Mouse (Mus musculus) C2C12 (cell line): ENCODE measurements at regions not wholly inside any gene's neighbourhood (a gene's known extent, or its start where the extent isn't known, plus 50 kb on each side); places are given as distances from the start of the nearest gene placed in this dataset.

Source experiments
- H3K27me3 ChIP-seq: one replicate; pipeline ENCODE4 v1.6.1; 2011; ENCODE audit not compliant: control insufficient read depth, insufficient read depth, insufficient read length
- H3K36me3 ChIP-seq: one replicate; pipeline ENCODE4 v1.6.1; 2011; ENCODE audit not compliant: control insufficient read depth, insufficient read depth
- H3K4me3 ChIP-seq: one replicate; pipeline ENCODE4 v1.5.1; 2011; ENCODE audit warnings: mild to moderate bottlenecking, control low read depth; ENCODE audit not compliant: poor library complexity, insufficient read depth, severe bottlenecking
- H3K79me2 ChIP-seq: one replicate; pipeline ENCODE4 v1.6.1; 2011; ENCODE audit not compliant: control insufficient read depth, insufficient read depth
- H3K79me3 ChIP-seq: one replicate; pipeline ENCODE4 v1.6.1; 2011; ENCODE audit warnings: low read depth, control low read depth
- H3ac ChIP-seq: one replicate; pipeline ENCODE3; 2011; ENCODE audit warnings: low read depth; ENCODE audit not compliant: control insufficient read depth, insufficient read length
- CEBPB ChIP-seq: IDR thresholded peaks from one replicate; pipeline ENCODE4 v1.6.1; 2011; ENCODE audit warnings: low read depth, mild to moderate bottlenecking, control low read depth, moderate library complexity
- CTCF ChIP-seq: IDR thresholded peaks from one replicate; pipeline ENCODE4 v1.5.1; 2011; ENCODE audit not compliant: control insufficient read depth, insufficient read depth, insufficient read length
- FOSL1 ChIP-seq: IDR thresholded peaks from one replicate; pipeline ENCODE4 v1.8.0; 2011; ENCODE audit warnings: mild to moderate bottlenecking, low read length; ENCODE audit not compliant: poor library complexity, insufficient read depth, severe bottlenecking
- MAX ChIP-seq: IDR thresholded peaks from one replicate; pipeline ENCODE4 v1.6.1; 2011; ENCODE audit warnings: mild to moderate bottlenecking, control low read depth
- MYOD1 ChIP-seq: IDR thresholded peaks from one replicate; pipeline ENCODE4 v1.6.1; 2011; ENCODE audit warnings: low read depth; ENCODE audit not compliant: control insufficient read depth, insufficient read length
- MYOG ChIP-seq: IDR thresholded peaks from one replicate; pipeline ENCODE4 v1.6.1; 2011; ENCODE audit not compliant: control insufficient read depth, insufficient read length; ENCODE audit errors: extremely low read depth
- USF1 ChIP-seq: IDR thresholded peaks from one replicate; pipeline ENCODE4 v1.6.1; 2011; ENCODE audit warnings: low read depth, mild to moderate bottlenecking, control low read depth, moderate library complexity

DNA sequence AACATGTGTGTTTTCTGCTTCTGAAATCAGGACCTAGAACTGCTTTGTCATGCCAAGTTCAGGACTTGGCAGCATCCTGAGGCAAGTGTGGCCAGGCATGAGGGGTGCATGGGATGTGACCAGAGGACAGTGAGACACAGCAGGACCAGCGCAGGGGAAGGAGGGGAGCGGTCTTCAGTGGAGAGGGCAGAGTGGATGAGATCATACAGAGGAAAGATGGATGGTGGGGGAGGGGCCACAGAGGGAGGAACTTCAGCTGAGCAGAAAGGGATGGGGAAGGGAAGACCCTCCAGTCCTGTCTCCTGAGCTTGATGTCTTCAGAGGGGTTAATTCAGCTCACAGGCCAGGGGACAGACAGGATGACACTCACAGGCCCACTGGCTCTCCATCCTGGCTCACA, 81.0 kb downstream of the Cryba4 start:
- no peak overlapping the region for H3K4me3 ChIP-seq
- H3ac ChIP-seq = no peak overlapping the region
- no peaks in the 10 kb centered on the region for H3K79me3 ChIP-seq
- H3K79me2 ChIP-seq = no peaks in the 10 kb centered on the region
- H3K36me3 ChIP-seq = no peaks in the 10 kb centered on the region
- TF ChIP-seq CTCF (no peak), USF1 (no peak), MYOG (no peak), MAX (no peak)
- peaks cover 71% of the 10 kb centered on the region for H3K27me3 ChIP-seq

DNA sequence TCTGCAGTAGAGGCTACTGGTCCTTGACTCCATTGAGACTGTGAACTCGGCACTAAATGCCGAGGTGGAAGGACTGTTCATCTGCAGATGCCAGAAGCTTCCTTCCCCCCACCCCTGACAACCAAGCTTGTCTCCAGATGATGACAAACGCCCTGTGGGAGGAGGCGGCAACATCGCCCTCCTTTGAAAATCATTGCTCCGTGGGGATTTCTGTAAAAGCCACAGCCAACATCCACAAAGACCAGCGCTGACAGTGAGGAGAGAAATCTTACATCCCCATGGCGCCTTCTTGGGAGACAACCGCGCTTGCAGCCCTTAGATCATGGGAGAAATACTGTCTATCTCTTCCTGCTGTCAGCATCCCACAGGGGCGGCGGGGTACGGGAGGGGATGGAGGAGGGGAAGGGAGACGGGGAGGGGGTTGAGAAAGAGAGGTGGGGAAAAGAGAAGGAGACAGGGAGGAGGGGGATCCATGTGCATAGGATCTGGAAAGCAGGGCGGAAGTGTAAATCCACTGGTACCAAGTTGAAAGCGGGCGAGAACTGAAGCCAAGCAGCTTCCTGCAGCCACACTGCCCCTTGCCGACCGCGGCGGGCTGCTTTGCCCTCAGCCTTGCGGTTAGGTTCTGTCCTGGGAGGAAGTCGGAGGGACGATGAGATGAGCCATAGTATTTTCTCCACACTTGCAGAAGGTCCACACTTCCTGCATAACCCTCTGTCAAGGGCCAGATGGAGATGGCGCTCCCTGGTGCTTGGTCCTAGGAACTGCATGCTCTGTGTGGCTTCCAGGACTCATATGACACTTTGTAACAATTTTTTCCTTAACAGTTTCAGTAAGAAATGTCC, 72.9 kb downstream of the Cryba4 start:
- Histone ChIP-seq H3K27me3 (peaks cover 27% of the 10 kb centered on the region), H3K4me3 (no peak overlapping the region), H3K79me3 (no peaks in the 10 kb centered on the region), H3K36me3 (no peaks in the 10 kb centered on the region), H3ac (no peak overlapping the region), H3K79me2 (no peaks in the 10 kb centered on the region)
- no peak for TF ChIP-seq FOSL1
- TF ChIP-seq MYOG = no peak
- no peak for TF ChIP-seq CTCF
- no peak for TF ChIP-seq USF1
- TF ChIP-seq MAX = no peak
- TF ChIP-seq MYOD1 = no peak
- TF ChIP-seq CEBPB = no peak

DNA sequence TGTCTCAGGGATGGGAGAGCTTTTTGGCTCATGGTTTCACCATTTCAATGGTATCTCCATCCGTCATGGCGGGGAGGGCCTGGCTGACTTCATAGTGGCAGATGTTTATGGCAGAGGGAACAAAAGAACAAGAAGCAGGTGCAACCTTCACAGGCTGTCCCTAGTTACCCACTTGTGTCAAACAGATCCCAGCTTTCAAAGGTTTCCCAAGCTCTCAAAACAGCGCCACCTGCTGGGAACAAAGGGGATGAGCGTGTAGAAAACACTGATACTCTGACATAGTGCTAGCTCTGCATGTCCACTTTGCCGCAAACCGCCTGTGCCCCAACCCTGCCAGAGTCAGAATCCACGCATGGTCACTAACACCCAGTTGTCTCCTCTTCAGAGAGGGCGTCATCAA, 69.5 kb downstream of the Cryba4 start:
- H3K79me3 ChIP-seq = no peaks in the 10 kb centered on the region
- no peaks in the 10 kb centered on the region for H3K36me3 ChIP-seq
- no peaks in the 10 kb centered on the region for H3K79me2 ChIP-seq
- no peak overlapping the region for H3ac ChIP-seq
- peaks cover 35% of the 10 kb centered on the region for H3K27me3 ChIP-seq
- no peak overlapping the region for H3K4me3 ChIP-seq
- TF ChIP-seq MYOD1 = no peak
- TF ChIP-seq CEBPB = no peak
- TF ChIP-seq MAX = no peak
- TF ChIP-seq FOSL1 = no peak
- TF ChIP-seq MYOG = no peak
- no peak for TF ChIP-seq USF1
- peak; percentile 41 for TF ChIP-seq CTCF

DNA sequence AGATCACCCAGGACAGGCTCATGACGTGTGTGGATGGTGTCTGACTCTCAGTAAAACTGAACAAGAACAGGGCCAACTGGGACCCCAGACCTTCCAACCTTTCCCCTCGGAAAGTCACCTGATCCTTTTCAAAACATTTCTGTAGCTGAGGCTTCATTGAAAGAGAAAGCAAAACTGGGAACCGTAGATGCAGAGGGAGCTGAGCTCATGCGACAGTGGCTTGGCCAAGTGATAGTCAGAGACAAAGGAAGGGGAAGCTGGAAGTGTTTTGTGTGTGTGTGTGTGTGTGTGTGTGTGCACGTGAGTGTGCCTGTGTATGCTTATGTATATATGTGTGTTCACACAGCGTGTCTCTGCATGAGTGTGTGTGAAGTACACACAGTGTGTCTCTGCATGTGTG, 56.7 kb downstream of the Cryba4 start:
- Histone ChIP-seq H3K79me2 (no peaks in the 10 kb centered on the region), H3ac (no peak overlapping the region), H3K79me3 (no peaks in the 10 kb centered on the region), H3K27me3 (peaks cover 10% of the 10 kb centered on the region), H3K4me3 (no peak overlapping the region), H3K36me3 (no peaks in the 10 kb centered on the region)
- TF ChIP-seq CTCF (no peak), MYOG (no peak), MAX (no peak), MYOD1 (no peak), USF1 (no peak), CEBPB (no peak), FOSL1 (no peak)
